Mouse (Mus musculus) hindbrain, embryonic 12.5 days (tissue): ENCODE data around the gene Rab23. TPM values are rescaled to one million over a fixed set of nuclear protein-coding genes. Genes with fewer than 3 reads are reported as not detected.

Experiments
- ATAC-seq: fragments of 200-750 bp; cut with Nextera tagmentation; 2 replicates; pipeline ENCODE4 v1.8.0; 2017; ENCODE audit warnings: moderate TSS enrichment; ENCODE audit not compliant: low FRiP score
- H3K27ac ChIP-seq: fragments of 300-500 bp; sonication (generic); 2 replicates; pipeline ENCODE4 v1.5.1; 2016; ENCODE audit warnings: mild to moderate bottlenecking
- H3K27me3 ChIP-seq: fragments of 300-500 bp; sonication (generic); 2 replicates; pipeline ENCODE4 v1.6.1; 2016; ENCODE audit warnings: mild to moderate bottlenecking
- H3K36me3 ChIP-seq: fragments of 300-500 bp; sonication (generic); 2 replicates; pipeline ENCODE4 v1.6.1; 2016; ENCODE audit warnings: mild to moderate bottlenecking
- H3K4me1 ChIP-seq: fragments of 300-500 bp; sonication (generic); 2 replicates; pipeline ENCODE4 v1.6.1; 2016
- H3K4me2 ChIP-seq: fragments of 300-500 bp; sonication (generic); replicated peaks from 2 replicates; pipeline ENCODE4 v1.6.1; 2016; ENCODE audit warnings: mild to moderate bottlenecking
- H3K4me3 ChIP-seq: fragments of 300-500 bp; sonication (generic); 2 replicates; pipeline ENCODE4 v1.5.1; 2016; ENCODE audit warnings: mild to moderate bottlenecking
- H3K9ac ChIP-seq: fragments of 300-500 bp; sonication (generic); 2 replicates; pipeline ENCODE4 v1.6.1; 2016; ENCODE audit warnings: mild to moderate bottlenecking, moderate library complexity
- H3K9me3 ChIP-seq: fragments of 300-500 bp; sonication (generic); replicated peaks from 2 replicates; pipeline ENCODE4 v1.6.1; 2016; ENCODE audit warnings: mild to moderate bottlenecking
- WGBS: fragments of 180-500 bp; shearing (Covaris S2); methylation state at CpG from one replicate; pipeline ENCODE4 v1.1.7; 2016; 5-methylcytosine and 5-hydroxymethylcytosine counted together
- polyA plus RNA-seq: library from polyadenylated mRNA; unstranded; fragments of >200 nt; fragmentation: Nextera tagmentation; extraction: Ambion mirVana; gene quantifications from 2 replicates; pipeline ENCODE4 v1.2.1, GENCODE M21; 2016

Gene Rab23
- 31.0 and 31.2 TPM in 2 replicates for polyA plus RNA-seq

GRCm38 (mm10) chr1:33719733-33720225, at the start of gene Rab23:
TSS of gene Rab23 (plus strand) at chr1:33719887.
- Histone ChIP-seq H3K27me3 (no peaks in the 10 kb centered on the region), H3K4me1 (peaks cover 11% of the 10 kb centered on the region), H3K9ac (peak within 1 kb of the TSS; percentile 91), H3K4me3 (peak within 1 kb of the TSS; percentile 83), H3K27ac (peak within 1 kb of the TSS; percentile 93), H3K36me3 (peaks cover 28% of the 10 kb centered on the region), H3K9me3 (no peaks in the 10 kb centered on the region), H3K4me2 (peak within 1 kb of the TSS; percentile 62)
- 1% methylated on average over 50 of the region's 54 CpGs for WGBS
- ATAC-seq = peak; percentile 97

- Histone ChIP-seq H3K27me3 (no peaks in the 10 kb centered on the region), H3K9ac (peak overlapping the region; percentile 75), H3K4me3 (peak overlapping the region; percentile 71), H3K9me3 (no peaks in the 10 kb centered on the region), H3K36me3 (peaks cover 10% of the 10 kb centered on the region; the same call in 1 of the 2 replicates), H3K27ac (peak overlapping the region; percentile 86), H3K4me2 (peak overlapping the region; percentile 82), H3K4me1 (0 out of 2 replicates have a peak, but pooled peaks cover 9% of the 10 kb centered on the region)
- under 1% methylated on average over 37 of the region's 37 CpGs for WGBS
- ATAC-seq = peak; percentile 76
These were observed 49.5 kb upstream of the Rab23 start for GRCm38 (mm10) chr1:33670164-33670616.

DNA sequence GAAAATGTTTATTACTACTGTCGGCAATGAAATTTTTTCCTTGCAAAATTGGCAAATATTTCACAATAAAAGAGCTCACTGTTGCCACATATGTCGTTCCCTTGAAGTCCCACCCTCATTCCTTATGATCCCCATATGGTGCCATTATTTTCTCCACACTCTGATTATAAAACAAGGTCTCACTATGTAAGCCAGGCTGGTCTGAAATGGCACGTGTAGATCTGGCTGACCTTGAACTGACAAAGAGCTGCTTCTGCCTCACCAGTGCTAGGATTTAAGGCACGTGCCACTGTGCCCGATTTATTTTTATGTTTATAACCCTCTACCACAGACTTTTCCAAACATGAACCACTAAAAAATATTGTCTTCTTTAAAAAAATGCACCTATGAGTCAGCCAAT, 48.2 kb upstream of the Rab23 start:
- peaks cover 6% of the 10 kb centered on the region; the same call in 1 of the 2 replicates for H3K36me3 ChIP-seq
- no peaks in the 10 kb centered on the region for H3K9me3 ChIP-seq
- H3K4me1 ChIP-seq = 0 out of 2 replicates have a peak, but pooled peaks cover 9% of the 10 kb centered on the region
- H3K4me2 ChIP-seq = no peak overlapping the region
- WGBS = 83% methylated on average over 5 of the region's 5 CpGs
- no peaks in the 10 kb centered on the region for H3K27me3 ChIP-seq
- no peak for ATAC-seq
- no peak overlapping the region for H3K27ac ChIP-seq
- no peak overlapping the region for H3K9ac ChIP-seq
- H3K4me3 ChIP-seq = no peak overlapping the region

GRCm38 (mm10) chr1:33672083-33672482, 47.6 kb upstream of the Rab23 start:
- Histone ChIP-seq H3K9me3 (no peaks in the 10 kb centered on the region), H3K4me1 (0 out of 2 replicates have a peak, but pooled peaks cover 9% of the 10 kb centered on the region), H3K4me3 (no peak overlapping the region), H3K4me2 (no peak overlapping the region), H3K36me3 (no peaks in the 10 kb centered on the region), H3K27ac (no peak overlapping the region), H3K9ac (no peak overlapping the region), H3K27me3 (no peaks in the 10 kb centered on the region)
- ATAC-seq = no peak
- 70% methylated on average over 3 of the region's 3 CpGs for WGBS

DNA sequence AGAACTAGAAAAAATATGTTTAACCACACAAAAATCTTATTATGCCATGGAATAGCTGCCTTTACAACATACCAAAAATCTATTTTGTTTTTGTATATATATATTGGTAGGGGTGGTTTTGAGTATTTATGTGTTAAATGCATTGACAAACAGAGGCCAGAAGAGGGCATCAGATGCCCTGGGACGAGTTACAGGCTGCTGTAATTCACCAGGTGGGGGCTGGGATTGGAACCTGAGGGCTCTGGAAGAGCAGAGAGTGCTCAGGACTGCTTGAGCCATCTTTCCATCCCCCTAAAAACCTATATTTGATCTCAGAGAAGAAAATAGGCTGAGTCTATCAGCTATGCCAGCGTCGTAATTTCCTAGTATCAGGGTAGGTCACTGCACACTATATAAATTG, 47.2 kb upstream of the Rab23 start:
- Histone ChIP-seq H3K9me3 (no peaks in the 10 kb centered on the region), H3K27ac (no peak overlapping the region), H3K27me3 (no peaks in the 10 kb centered on the region), H3K4me3 (no peak overlapping the region), H3K4me2 (no peak overlapping the region), H3K36me3 (no peaks in the 10 kb centered on the region), H3K9ac (no peak overlapping the region), H3K4me1 (0 out of 2 replicates have a peak, but pooled peaks cover 9% of the 10 kb centered on the region)
- ATAC-seq = no peak
- 24% methylated on average over 3 of the region's 3 CpGs for WGBS

- H3K27me3 ChIP-seq = no peaks in the 10 kb centered on the region
- WGBS = 79% methylated on average over 17 of the region's 17 CpGs
- H3K9ac ChIP-seq = no peak overlapping the region
- no peak overlapping the region for H3K27ac ChIP-seq
- H3K9me3 ChIP-seq = no peaks in the 10 kb centered on the region
- H3K36me3 ChIP-seq = no peaks in the 10 kb centered on the region
- 0 out of 2 replicates have a peak, but pooled peaks cover 6% of the 10 kb centered on the region for H3K4me1 ChIP-seq
- ATAC-seq = no peak
- H3K4me3 ChIP-seq = no peak overlapping the region
- no peak overlapping the region for H3K4me2 ChIP-seq
These were observed 46.3 kb upstream of the Rab23 start for GRCm38 (mm10) chr1:33673158-33673960.

- Histone ChIP-seq H3K36me3 (no peaks in the 10 kb centered on the region), H3K9me3 (no peaks in the 10 kb centered on the region), H3K4me2 (no peak overlapping the region), H3K9ac (no peak overlapping the region), H3K27me3 (no peaks in the 10 kb centered on the region), H3K27ac (no peak overlapping the region), H3K4me1 (no peaks in the 10 kb centered on the region), H3K4me3 (no peak overlapping the region)
- no peak for ATAC-seq
- WGBS = 36% methylated on average over 3 of the region's 4 CpGs
These were observed 39.3 kb upstream of the Rab23 start for GRCm38 (mm10) chr1:33680435-33680834.

- 87% methylated on average over 7 of the region's 7 CpGs for WGBS
- no peaks in the 10 kb centered on the region for H3K9me3 ChIP-seq
- no peak for ATAC-seq
- no peaks in the 10 kb centered on the region for H3K36me3 ChIP-seq
- no peak overlapping the region for H3K4me3 ChIP-seq
- H3K9ac ChIP-seq = no peak overlapping the region
- no peak overlapping the region for H3K27ac ChIP-seq
- no peaks in the 10 kb centered on the region for H3K27me3 ChIP-seq
- H3K4me2 ChIP-seq = no peak overlapping the region
- H3K4me1 ChIP-seq = no peaks in the 10 kb centered on the region
These were observed 38.8 kb upstream of the Rab23 start for GRCm38 (mm10) chr1:33680890-33681289.

DNA sequence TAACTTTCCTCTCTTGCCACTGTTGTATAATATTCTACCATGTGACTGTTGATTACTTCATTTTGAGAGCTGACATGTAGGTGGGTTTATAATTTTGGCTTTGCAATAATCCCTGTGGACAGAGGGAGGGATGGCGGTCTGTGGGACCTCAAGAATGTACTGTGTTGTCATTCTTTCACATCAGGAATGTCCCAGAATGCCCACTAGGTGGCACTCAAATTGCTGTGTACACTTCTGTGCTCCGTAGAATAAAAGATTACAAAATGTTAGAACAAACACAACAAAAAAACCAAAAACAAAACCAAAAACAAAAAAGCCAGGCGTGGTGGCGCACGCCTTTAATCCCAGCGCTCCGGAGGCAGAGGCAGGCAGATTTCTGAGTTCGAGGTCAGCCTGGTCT, 35.2 kb upstream of the Rab23 start:
- H3K4me2 ChIP-seq = no peak overlapping the region
- 77% methylated on average over 8 of the region's 8 CpGs for WGBS
- no peak overlapping the region for H3K4me3 ChIP-seq
- no peak overlapping the region for H3K27ac ChIP-seq
- no peak overlapping the region for H3K9ac ChIP-seq
- no peak for ATAC-seq
- no peaks in the 10 kb centered on the region for H3K27me3 ChIP-seq
- H3K36me3 ChIP-seq = no peaks in the 10 kb centered on the region
- H3K9me3 ChIP-seq = no peaks in the 10 kb centered on the region
- no peaks in the 10 kb centered on the region for H3K4me1 ChIP-seq

- H3K4me1 ChIP-seq = no peaks in the 10 kb centered on the region
- no peak overlapping the region for H3K9ac ChIP-seq
- H3K36me3 ChIP-seq = no peaks in the 10 kb centered on the region
- WGBS = 68% methylated on average over 2 of the region's 2 CpGs
- H3K9me3 ChIP-seq = no peaks in the 10 kb centered on the region
- no peak overlapping the region for H3K4me3 ChIP-seq
- no peak for ATAC-seq
- no peak overlapping the region for H3K4me2 ChIP-seq
- no peak overlapping the region for H3K27ac ChIP-seq
- no peaks in the 10 kb centered on the region for H3K27me3 ChIP-seq
These were observed 30.9 kb upstream of the Rab23 start for GRCm38 (mm10) chr1:33688810-33689209.

GRCm38 (mm10) chr1:33689446-33690086, 30.1 kb upstream of the Rab23 start:
- ATAC-seq = no peak
- WGBS = 88% methylated on average over 8 of the region's 8 CpGs

GRCm38 (mm10) chr1:33690087-33690448, 29.6 kb upstream of the Rab23 start:
- H3K4me1 ChIP-seq = no peaks in the 10 kb centered on the region
- no peaks in the 10 kb centered on the region for H3K36me3 ChIP-seq
- no peaks in the 10 kb centered on the region for H3K9me3 ChIP-seq
- H3K4me2 ChIP-seq = no peak overlapping the region
- no peak overlapping the region for H3K9ac ChIP-seq
- no peak for ATAC-seq
- H3K27me3 ChIP-seq = no peaks in the 10 kb centered on the region
- H3K27ac ChIP-seq = no peak overlapping the region
- 55% methylated on average over 4 of the region's 4 CpGs for WGBS
- H3K4me3 ChIP-seq = no peak overlapping the region

More at GRCm38 (mm10) chr1:33689446-33690086, 30.1 kb upstream of the Rab23 start:
- H3K9ac ChIP-seq = no peak overlapping the region
- no peaks in the 10 kb centered on the region for H3K9me3 ChIP-seq
- H3K4me1 ChIP-seq = no peaks in the 10 kb centered on the region
- H3K36me3 ChIP-seq = no peaks in the 10 kb centered on the region
- no peak overlapping the region for H3K4me3 ChIP-seq
- H3K4me2 ChIP-seq = no peak overlapping the region
- H3K27me3 ChIP-seq = no peaks in the 10 kb centered on the region
- no peak overlapping the region for H3K27ac ChIP-seq
